Mouse (Mus musculus) ovary, postnatal 14 days (tissue): ENCODE data around the gene Il6st.

ENCODE experiments used
- DNase-seq: peaks from one replicate; pipeline ENCODE4 v3.0.0; 2022; ENCODE audit warnings: low spot score

Gene Il6st

DNA sequence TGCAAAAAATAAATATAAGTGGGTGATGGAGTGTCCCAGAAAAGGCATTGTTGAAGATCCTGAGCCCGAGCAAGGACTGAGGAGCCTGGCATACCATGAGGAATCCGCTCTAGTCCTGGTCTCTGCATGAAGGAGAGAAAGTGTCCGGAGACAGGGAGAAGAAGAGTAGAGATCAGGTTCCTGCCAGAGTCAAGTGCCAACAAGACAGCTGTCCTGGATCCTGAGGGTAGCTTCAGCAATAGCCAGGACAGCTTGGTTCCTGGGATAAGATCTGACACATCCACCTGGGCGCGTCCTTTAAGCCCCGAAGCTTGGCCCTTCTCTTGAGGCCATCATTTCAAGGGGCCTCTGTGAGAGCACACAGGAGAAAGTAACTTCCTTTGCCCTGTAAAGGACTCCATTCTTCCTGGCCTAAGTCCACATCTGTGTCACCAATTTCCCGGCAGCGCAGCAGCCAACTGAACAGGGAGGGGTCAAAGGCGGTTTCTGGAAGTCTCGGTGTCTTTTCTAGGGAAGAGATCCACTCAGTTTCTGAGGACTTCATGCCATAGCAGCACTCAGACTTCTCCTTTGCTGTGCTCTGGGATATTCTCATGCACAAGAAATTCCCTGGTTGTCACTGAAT, 59.6 kb downstream of the Il6st start:
- no peak for DNase-seq

DNA sequence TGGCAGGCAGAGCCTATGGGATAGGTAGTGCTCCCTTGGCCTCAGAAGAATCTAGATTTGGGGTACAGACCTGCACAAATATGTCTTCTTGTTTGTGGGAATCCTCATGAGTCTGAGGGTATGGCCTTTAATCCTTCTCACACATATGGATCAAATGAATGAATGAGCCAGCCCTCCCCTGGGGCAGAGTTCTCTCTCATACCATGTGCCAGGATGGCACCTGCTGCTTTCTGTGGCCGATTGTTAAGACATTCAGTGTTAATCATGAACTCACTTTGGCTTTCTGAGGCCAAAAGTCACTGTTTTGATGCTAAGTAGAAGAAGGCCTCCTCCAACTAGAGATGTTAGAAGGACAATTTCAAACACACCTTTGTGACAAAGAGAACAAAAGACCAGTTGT, 63.3 kb downstream of the Il6st start:
- DNase-seq, result no peak

DNA sequence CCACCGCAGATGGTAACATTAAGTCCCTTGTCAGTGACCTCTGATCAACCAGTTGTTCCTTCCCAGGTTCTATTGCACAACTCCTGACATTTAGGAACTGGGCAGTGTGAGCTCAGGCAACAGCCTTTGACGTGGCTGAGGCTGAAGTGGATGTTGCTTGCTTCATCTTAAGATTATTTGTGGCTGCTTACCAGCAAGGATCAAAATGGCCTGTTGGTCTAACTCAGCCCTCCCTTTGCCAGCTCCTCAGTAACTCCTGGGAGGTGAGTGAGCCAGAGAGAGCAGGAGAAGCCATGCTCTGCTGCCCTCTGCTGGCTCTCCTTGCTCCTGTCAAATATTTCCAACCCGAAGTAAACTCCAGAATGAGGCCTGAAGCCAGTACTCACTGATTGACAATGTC, 66.0 kb downstream of the Il6st start:
- peak; percentile 60 for DNase-seq

DNA sequence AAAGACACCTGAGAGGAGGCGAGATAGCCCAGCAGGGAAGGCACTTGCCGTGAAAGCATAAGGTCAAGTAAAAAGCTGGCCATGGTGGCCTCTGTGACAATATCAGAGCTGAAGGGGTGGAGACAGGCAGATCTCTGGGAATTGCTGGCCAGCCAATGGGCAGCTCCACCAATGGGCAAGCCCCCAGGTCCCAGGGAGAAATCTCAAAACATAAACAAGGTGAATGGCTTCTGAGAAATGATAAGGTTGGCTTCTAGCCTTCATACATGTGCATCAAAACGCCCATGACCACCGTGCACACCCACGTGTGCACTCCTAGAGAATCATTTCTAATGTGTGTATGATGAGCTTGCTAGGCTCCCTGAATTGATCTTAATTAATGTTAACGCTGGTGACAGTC, 68.4 kb downstream of the Il6st start:
- DNase-seq, result no peak

DNA sequence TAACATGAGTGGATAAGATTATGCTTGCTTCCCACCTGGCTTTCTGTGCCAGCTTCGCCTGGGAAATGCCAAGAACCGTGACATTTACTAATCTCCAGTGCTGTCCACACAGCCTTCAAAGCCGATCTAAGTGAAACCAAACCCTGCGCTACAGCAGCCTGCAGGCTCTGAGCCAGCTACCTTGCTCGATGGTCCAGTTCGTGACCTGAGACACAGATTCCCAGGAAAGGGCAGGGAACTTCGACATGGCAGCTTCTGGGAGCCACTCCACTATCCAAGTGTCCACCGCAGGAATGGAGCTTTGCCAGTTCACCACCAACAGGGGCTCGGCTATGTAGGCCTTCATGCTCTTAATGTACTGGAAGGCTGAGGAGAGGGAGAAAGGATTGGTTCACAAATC, 69.7 kb downstream of the Il6st start:
- DNase-seq, result no peak

DNA sequence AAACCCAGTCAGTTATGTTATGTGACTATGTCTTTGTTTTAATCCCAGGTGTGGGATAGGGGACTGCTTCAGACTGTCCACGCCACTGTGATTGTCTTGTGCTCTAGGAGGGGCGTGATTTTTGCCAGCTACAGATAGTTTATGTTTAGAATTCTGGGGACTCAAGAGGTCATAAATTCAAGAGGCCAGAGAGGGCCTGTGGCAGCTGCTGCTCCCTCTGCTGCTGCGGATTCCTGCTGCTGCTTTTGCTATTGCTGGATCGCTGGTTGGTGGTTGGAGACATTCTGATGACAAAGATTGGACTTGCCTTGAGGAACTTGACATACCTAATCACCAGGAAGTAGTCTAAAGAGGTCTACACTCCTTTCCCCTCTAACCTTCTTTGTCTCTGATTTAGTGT, 72.7 kb downstream of the Il6st start:
- no peak for DNase-seq

DNA sequence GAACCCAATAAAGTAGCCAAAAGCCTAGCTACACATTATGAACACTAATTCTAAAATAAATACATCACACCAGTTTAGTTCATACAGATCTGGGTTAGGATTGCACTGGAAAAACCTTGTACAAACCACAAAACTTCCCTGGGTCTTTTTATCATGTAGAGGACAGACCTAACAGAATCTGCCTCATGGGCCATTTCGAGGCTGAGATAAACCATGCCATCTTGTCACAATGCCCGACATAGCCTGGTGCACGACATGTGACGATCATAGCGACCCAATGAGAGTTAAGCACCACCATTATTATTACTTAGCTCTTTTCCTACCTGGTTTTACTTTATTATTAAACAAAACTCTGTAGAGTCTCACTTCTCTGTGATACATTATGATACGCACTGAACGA, 73.2 kb downstream of the Il6st start:
- no peak for DNase-seq

DNA sequence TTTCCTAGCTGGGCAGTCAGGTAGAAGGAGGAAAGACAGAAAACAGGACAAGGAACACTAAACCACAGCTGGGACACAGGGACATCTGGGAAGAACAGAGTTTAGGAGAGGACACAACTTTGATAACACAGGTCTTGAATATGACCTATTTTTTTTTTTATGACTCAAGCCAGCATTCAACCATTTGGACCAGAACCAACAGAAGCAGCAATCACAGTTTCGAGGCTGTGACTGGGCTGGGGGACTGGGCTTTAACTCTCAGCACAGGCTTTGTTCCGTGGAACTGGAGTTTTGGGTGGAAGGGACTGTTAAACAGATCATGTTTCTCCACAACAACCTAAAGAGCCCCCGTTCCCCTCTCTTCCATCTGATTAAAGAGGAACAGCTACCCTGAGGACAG, 76.7 kb downstream of the Il6st start:
- DNase-seq, result no peak

DNA sequence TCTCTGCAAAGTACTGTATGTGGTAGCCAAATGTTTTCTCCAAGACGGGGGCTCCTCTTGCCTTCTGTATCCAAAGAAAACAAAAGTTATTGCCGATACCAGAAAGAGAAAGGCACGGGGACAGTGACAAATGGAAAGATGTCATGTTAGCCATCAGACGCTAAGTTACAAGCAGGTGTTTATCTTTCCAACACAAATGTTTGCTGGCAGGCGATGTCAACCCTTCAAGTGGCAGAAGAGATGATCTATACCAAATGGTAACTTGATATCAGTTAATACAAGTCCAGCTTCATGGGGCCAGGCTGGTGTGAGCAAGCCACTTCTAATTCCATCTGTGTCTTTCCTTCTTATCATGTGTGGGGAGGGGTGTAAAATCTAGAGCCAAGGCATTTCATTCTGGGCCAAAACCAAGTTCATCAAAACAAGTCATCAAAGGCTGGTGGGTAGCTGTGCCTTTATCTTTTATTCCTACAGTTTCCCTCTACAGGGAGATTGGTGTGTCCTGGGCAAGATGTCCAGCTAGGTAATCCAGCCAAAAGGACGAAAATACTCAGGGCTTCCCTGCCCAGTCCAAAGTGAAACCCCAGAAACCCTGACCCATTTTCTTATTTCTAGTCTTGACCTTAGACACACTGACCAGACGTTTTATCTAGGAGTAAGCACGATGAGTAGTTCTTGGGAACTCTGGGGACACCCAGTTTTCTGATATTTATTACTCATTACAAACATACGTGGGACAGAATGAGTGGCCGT, 77.5 kb downstream of the Il6st start:
- DNase-seq, result no peak

DNA sequence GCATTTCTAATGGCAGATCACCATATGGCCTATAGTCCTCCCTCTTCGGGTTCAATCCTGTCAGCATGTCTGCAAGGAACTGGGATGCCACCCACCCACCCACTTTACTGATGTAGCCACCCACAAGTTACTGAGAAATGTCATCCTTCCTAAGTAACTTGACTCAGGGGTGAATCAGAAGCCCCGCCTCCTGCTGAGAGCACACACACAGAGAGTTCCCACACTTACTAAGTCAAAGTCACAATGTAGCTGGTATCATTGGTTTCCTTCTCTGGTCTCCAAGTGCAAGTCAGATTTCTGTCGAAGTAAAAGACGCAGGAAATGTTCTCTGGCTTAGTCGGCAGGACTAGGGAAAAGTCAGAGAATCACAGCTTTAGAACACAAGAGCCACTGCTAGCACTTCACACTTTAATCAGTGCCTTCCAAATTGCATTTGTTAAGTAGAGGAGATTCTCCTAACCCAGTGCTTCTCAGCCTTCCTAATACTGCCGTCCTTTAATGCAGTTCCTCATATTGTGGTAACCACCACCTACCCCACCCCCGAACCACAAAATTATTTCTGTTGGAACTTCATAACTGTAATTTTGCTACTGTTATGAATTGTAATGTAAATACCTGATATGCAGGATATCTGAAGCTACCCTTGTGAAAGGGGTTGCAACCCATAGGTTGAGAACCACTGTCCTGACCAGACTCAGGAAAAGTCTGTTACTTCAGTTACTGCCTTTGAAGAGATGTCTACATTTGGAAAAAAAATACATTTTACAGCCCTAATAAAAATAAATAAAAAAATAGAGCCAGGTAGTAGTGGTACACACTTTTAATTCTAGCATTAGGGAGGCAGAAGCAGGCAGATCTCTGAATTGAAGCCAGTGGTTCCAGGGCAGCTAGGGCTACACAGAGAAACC, 88.0 kb downstream of the Il6st start:
- DNase-seq, result no peak

DNA sequence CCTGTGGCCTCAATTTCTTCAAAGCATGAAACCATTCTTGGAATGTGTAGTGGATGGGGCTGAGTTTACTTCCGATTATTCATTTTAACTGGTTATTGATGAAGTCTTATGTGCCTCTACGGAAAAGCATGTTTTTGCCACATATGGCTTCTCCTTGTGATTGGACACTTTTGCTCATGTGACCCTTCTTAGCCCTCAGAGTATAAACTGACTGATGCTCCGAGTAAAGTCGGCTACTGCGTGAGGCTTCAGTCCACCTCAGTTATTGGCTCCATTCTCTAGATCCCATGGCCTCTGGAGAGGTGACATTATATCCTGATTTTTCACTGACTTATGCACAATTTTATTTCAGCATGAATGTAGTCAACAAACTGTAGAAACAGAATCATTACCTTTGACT, 89.4 kb downstream of the Il6st start:
- DNase-seq, result no peak

DNA sequence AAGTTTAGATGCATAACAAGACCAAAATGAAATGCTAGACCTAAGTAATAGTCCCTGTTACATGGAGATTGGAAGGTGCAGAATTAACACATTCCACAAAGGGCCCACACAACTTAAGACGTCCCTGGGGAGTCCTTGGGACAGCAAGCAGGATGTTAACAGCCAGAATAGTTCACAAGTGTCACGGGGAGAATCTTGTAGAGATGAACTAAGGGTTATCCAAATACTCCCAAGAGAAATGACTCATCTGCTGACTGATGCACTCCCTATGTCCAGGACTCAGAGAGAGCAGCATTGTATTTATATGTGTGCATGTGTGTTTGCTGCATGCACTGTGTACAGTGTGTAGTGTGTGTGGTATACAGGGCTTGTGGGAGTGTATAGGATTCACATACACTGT, 92.6 kb downstream of the Il6st start:
- no peak for DNase-seq
